Comparison of ENCODE assay signal across 8 mouse cellular contexts in the genomic region with DNA sequence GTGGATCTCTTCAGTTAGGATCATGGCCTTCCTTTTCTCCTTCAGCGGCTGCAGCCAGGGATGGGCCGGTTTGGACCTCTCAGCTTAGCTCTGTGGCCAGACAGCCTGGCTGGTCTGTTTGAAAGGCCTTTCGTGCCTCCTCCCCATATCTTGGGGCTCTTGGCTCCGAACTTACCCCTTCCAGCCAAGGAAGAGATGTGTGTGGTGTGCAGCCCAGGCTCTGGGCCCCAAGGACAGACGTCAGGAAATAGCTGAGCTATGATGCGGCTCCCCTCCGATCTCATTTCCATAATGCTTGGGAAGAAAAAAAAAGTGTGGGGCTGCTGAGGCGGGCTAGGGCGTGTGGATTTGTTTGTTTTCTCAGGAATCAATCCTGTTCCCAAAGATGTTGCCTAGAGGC.
DNase-seq lines count a peak whose midpoint lies in the region; ATAC-seq and TF ChIP-seq lines count a peak whose summit lies in the region.

No protein-coding gene starts in this region.

- no peak overlapping the region for H3K4me3 ChIP-seq in heart, embryonic 15.5 days
- H3K4me3 ChIP-seq in neural tube, embryonic 15.5 days (replicated peaks): no peak overlapping the region

- H3K27me3 ChIP-seq in heart, embryonic 15.5 days: peaks cover 12% of the 10 kb centered on the region
- peaks cover 5% of the 10 kb centered on the region; the same call in 1 of the 2 replicates for H3K27me3 ChIP-seq in neural tube, embryonic 15.5 days (replicated peaks)

- peak; percentile 77 for ATAC-seq in heart, embryonic 15.5 days (replicated peaks; ENCODE audit: insufficient number of reproducible peaks, insufficient read depth, low FRiP score, low read depth)
- ATAC-seq in neural tube, embryonic 15.5 days (ENCODE audit: low FRiP score): no peak

- peak overlapping the region; percentile 51 for H3K27ac ChIP-seq in heart, embryonic 15.5 days
- H3K27ac ChIP-seq in neural tube, embryonic 15.5 days (replicated peaks): no peak overlapping the region

- H3K9ac ChIP-seq in heart, embryonic 15.5 days: no peak overlapping the region
- H3K9ac ChIP-seq in neural tube, embryonic 15.5 days (replicated peaks): no peak overlapping the region

- TF ChIP-seq CTCF in brain, embryonic 14.5 days (IDR thresholded peaks at IDR 0.05; ENCODE audit: borderline replicate concordance, extremely low read depth, insufficient read depth, insufficient read length): no peak

- WGBS in heart, embryonic 15.5 days: 24% methylated on average over 9 of the region's 9 CpGs
- 52% methylated on average over 8 of the region's 9 CpGs for WGBS in neural tube, embryonic 15.5 days

- H3K9me3 ChIP-seq in heart, embryonic 15.5 days (replicated peaks): no peaks in the 10 kb centered on the region
- no peaks in the 10 kb centered on the region for H3K9me3 ChIP-seq in neural tube, embryonic 15.5 days (replicated peaks)

- no peaks in the 10 kb centered on the region for H3K36me3 ChIP-seq in heart, embryonic 15.5 days
- no peaks in the 10 kb centered on the region for H3K36me3 ChIP-seq in neural tube, embryonic 15.5 days

- H3K4me2 ChIP-seq in heart, embryonic 15.5 days: 0 out of 2 replicates have a peak overlapping the region, but pooled peaks have one; percentile 18
- H3K4me2 ChIP-seq in neural tube, embryonic 15.5 days: no peak overlapping the region

- DNase-seq in cerebellum, postnatal 14 days: peak; percentile 11 to 16
- no peak for DNase-seq in cerebellum, adult 11 months
- DNase-seq in brain, embryonic 14.5 days (ENCODE audit: low read depth): peak; percentile 61
- peak; percentile 47 to 54 for DNase-seq in lung, adult 18-20 months
- DNase-seq in MN1 (ENCODE audit: low spot score): no peak
- no peak for DNase-seq in cerebellum, adult 8-10 months

- no peak for TF ChIP-seq POLR2A in brain, embryonic 14.5 days (IDR thresholded peaks at IDR 0.05; ENCODE audit: borderline replicate concordance, extremely low read depth, insufficient read depth, insufficient read length, poor library complexity, severe bottlenecking)

- peaks cover 18% of the 10 kb centered on the region for H3K4me1 ChIP-seq in heart, embryonic 15.5 days (replicated peaks)
- no peaks in the 10 kb centered on the region for H3K4me1 ChIP-seq in neural tube, embryonic 15.5 days

Comparison
In these comparisons a context has a peak if more than half of its experiments do, and no peak if none do; other contexts are left out.
1. DNase-seq: peak in cerebellum, postnatal 14 days (2 of 2), brain, embryonic 14.5 days (single experiment) and lung, adult 18-20 months (2 of 2); none in cerebellum, adult 11 months (single experiment), MN1 (single experiment) and cerebellum, adult 8-10 months (single experiment).